Mouse (Mus musculus) olfactory bulb, adult 2 months (tissue): ENCODE data around the gene Dnah17.

Experiments used
- CTCF ChIP-seq: fragments of 200-500 bp; IDR thresholded peaks from 2 replicates; pipeline ENCODE4 v1.5.1; 2012; ENCODE audit warnings: low read depth, mild to moderate bottlenecking, low read length, moderate library complexity; ENCODE audit not compliant: insufficient read depth
- POLR2A ChIP-seq: fragments of 200-500 bp; IDR thresholded peaks from 2 replicates; pipeline ENCODE4 v1.6.1; 2012; ENCODE audit warnings: mild to moderate bottlenecking, low read depth, low read length, moderate library complexity; ENCODE audit not compliant: insufficient read depth

GRCm38 (mm10) chr11:118147877-118148637 is 17.6 kb upstream of the Dnah17 start:
- TF ChIP-seq CTCF (no peak), POLR2A (no peak)
